Mouse (Mus musculus) heart, postnatal 0 days (tissue): Measurements from ENCODE around the gene Uqcr10. TPM values are rescaled to one million over a fixed set of nuclear protein-coding genes. Genes with fewer than 3 reads are reported as not detected.

Experiments
- ATAC-seq: fragments of 200-750 bp; cut with Nextera tagmentation; 2 replicates; pipeline ENCODE4 v1.8.0; 2017; ENCODE audit warnings: low read depth, moderate number of reproducible peaks, moderate library complexity; ENCODE audit not compliant: insufficient read depth
- DNase-seq: peaks from one replicate; pipeline ENCODE4 v3.0.0-alpha.2; 2016; ENCODE audit warnings: low spot score
- H3K27ac ChIP-seq: fragments of 300-500 bp; sonication (generic); 2 replicates; pipeline ENCODE4 v1.5.1; 2014; ENCODE audit warnings: low read depth, mild to moderate bottlenecking
- H3K27me3 ChIP-seq: fragments of 300-500 bp; sonication (generic); 2 replicates; pipeline ENCODE4 v1.6.1; 2014; ENCODE audit warnings: low read length, mixed read lengths; ENCODE audit not compliant: control insufficient read depth, insufficient read depth
- H3K36me3 ChIP-seq: fragments of 300-500 bp; sonication (generic); replicated peaks from 2 replicates; pipeline ENCODE4 v1.6.1; 2014; ENCODE audit warnings: low read length, mixed read lengths; ENCODE audit not compliant: control insufficient read depth, insufficient read depth
- H3K4me1 ChIP-seq: fragments of 300-500 bp; sonication (generic); 2 replicates; pipeline ENCODE4 v1.6.1; 2014; ENCODE audit warnings: antibody characterized with exemption; ENCODE audit not compliant: control insufficient read depth, insufficient read depth
- H3K4me2 ChIP-seq: fragments of 300-500 bp; sonication (generic); 2 replicates; pipeline ENCODE4 v1.6.1; 2014; ENCODE audit warnings: low read depth, mild to moderate bottlenecking, low read length, moderate library complexity
- H3K4me3 ChIP-seq: fragments of 300-500 bp; sonication (generic); 2 replicates; pipeline ENCODE4 v1.5.1; 2014; ENCODE audit warnings: low read depth, low read length
- H3K9ac ChIP-seq: fragments of 300-500 bp; sonication (generic); replicated peaks from 2 replicates; pipeline ENCODE4 v1.6.1; 2014; ENCODE audit warnings: low read depth, low read length, mixed read lengths
- H3K9me3 ChIP-seq: fragments of 300-500 bp; sonication (generic); replicated peaks from 2 replicates; pipeline ENCODE4 v1.6.1; 2016; ENCODE audit warnings: low read length; ENCODE audit not compliant: control insufficient read depth
- CTCF ChIP-seq: IDR thresholded peaks from 2 replicates; pipeline ENCODE4 v1.5.1; 2016; ENCODE audit warnings: antibody characterized with exemption, control low read depth, low read depth
- EP300 ChIP-seq: IDR thresholded peaks from 2 replicates; pipeline ENCODE4 v1.6.1; 2016; ENCODE audit warnings: antibody characterized with exemption, low read depth
- WGBS: fragments of 180-500 bp; shearing (Covaris S2); extraction: QIAGEN DNeasy Blood & Tissue Kit; methylation state at CpG from one replicate; pipeline ENCODE4 v1.1.7; 2014; 5-methylcytosine and 5-hydroxymethylcytosine counted together
- polyA plus RNA-seq: library from polyadenylated mRNA; unstranded; fragments of >200 nt; fragmentation: Nextera tagmentation; extraction: Ambion mirVana; gene quantifications from 2 replicates; pipeline ENCODE4 v1.2.1, GENCODE M21; 2015
- total RNA-seq: library from RNA; depleted of rRNA; stranded (reverse); fragments of >200 nt; gene quantifications from 2 replicates; pipeline ENCODE4 v1.2.3, GENCODE M21; 2014; ENCODE audit warnings: low replicate concordance

Gene Uqcr10
- total and polyA plus RNA-seq, 2 experiments from 2014 or later: 837 to 3,434 TPM

DNA sequence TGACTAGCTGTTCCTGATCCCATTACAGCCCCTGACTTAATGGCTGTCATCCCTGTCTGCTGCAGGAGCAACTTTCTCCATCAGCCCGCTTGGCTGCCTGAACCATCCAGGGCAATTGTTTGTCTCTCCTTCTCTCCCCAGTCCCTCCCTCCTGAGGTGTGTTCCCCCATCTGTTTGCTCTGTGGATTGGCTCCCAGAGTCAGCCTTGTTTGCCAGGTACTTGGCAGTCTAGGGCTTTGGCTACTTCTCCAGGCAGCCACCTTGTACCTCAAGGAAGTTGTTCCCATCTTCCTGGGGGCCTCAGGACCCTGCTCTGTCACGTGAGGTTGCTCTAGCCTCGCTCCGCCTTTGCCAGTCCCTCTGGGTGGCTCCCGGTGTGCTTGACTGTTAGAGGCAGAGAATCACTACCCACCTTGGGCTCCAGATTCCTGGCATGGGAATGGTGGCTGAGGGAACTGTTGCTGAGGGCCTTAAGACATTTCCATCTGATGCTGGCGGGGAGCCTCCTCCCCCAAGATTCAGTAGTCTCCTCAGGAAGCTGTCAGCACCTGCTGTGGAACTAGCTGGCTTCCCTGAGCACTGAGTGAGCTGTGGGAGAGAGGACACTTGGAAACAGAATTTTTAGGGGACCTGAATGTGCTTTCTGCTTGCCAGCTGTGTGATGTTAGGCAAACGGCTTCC lies 16.9 kb upstream of the Uqcr10 start:
- WGBS: 65% methylated on average over 7 of the region's 7 CpGs
- ATAC-seq (no peak), DNase-seq (no peak)
- Histone ChIP-seq H3K27me3 (no peaks in the 10 kb centered on the region), H3K27ac (no peak overlapping the region), H3K4me1 (peaks cover 8% of the 10 kb centered on the region; the same call in 1 of the 2 replicates), H3K9me3 (no peaks in the 10 kb centered on the region), H3K36me3 (peaks cover 36% of the 10 kb centered on the region), H3K4me2 (no peak overlapping the region), H3K9ac (no peak overlapping the region), H3K4me3 (no peak overlapping the region)
- TF ChIP-seq CTCF: no peak
- TF ChIP-seq EP300: no peak

DNA sequence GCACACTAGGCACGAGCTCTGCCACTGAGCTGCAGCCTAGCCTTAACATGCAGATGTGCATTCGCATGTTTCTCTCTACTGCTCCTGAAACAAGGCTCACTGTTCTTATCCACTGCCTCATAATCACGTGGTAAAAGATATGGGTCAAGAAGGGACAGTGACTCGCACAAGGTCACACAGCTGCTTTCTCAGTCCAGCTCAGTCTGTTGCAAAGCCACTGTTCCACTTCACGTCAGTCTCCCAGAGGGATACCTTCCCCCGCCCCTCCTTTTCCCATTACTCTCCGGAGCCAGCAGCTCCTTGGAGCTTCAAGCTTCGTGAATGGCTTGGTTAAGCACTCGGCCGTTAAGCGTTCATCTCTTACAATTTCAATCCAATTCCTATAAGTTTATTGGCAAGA lies 16.3 kb upstream of the Uqcr10 start:
- H3K4me1 ChIP-seq: peaks cover 8% of the 10 kb centered on the region; the same call in 1 of the 2 replicates
- ATAC-seq: no peak
- H3K9me3 ChIP-seq: no peaks in the 10 kb centered on the region
- H3K9ac ChIP-seq: no peak overlapping the region
- WGBS: 74% methylated on average over 11 of the region's 11 CpGs
- H3K27me3 ChIP-seq: no peaks in the 10 kb centered on the region
- H3K4me2 ChIP-seq: no peak overlapping the region
- no peak for TF ChIP-seq CTCF
- no peak for TF ChIP-seq EP300
- H3K4me3 ChIP-seq: no peak overlapping the region
- peaks cover 32% of the 10 kb centered on the region for H3K36me3 ChIP-seq
- DNase-seq: no peak
- no peak overlapping the region for H3K27ac ChIP-seq

DNA sequence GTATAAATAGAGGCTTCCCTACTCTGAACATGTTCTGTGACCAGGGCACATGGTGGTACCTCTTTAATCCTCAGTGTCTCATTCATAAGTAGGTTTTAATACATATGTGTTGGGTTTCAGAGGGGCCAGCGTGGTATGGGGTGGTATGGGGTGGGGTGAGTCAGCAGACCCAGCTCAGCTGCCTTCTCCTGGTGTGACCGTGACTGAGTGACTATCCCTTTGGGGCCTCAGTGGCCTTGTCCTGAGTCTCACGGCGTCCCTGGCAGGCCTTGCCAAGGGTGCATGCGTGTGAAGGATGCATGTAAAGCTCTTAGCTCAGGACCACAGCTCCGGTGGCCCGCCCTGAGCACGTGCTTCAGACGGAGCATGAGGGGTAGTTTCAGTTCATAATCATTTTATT lies 15.8 kb upstream of the Uqcr10 start:
- H3K4me3 ChIP-seq: no peak overlapping the region
- DNase-seq: no peak
- no peak overlapping the region for H3K4me2 ChIP-seq
- ATAC-seq: no peak
- H3K36me3 ChIP-seq: peaks cover 28% of the 10 kb centered on the region
- H3K9ac ChIP-seq: no peak overlapping the region
- H3K4me1 ChIP-seq: peaks cover 8% of the 10 kb centered on the region; the same call in 1 of the 2 replicates
- no peak for TF ChIP-seq EP300
- TF ChIP-seq CTCF: no peak
- no peak overlapping the region for H3K27ac ChIP-seq
- 93% methylated on average over 9 of the region's 9 CpGs for WGBS
- no peaks in the 10 kb centered on the region for H3K27me3 ChIP-seq
- no peaks in the 10 kb centered on the region for H3K9me3 ChIP-seq

DNA sequence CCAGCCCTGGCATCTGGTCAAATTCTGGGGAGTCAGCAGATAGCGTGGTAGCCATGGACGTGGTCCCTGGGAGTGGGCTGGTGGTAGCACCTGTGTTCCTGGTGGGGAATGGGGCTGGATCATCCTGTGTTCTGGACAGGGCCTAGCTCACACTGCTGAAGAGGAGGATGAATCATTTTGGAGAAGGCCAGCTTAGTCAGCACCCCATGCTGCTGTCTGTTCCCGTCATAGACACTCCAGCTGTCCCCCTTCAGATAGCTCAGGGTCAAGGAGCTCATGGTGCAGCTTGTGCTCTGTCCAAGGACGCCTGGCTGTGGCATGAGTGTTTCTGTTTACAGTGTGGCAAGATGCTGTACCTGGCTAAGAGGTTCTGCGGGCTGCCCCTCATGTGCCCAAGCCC lies 14.4 kb upstream of the Uqcr10 start:
- Histone ChIP-seq H3K9me3 (no peaks in the 10 kb centered on the region), H3K27ac (no peak overlapping the region), H3K27me3 (no peaks in the 10 kb centered on the region), H3K4me2 (no peak overlapping the region), H3K4me1 (peaks cover 8% of the 10 kb centered on the region; the same call in 1 of the 2 replicates), H3K4me3 (no peak overlapping the region), H3K36me3 (peaks cover 15% of the 10 kb centered on the region), H3K9ac (no peak overlapping the region)
- WGBS: 48% methylated on average over 5 of the region's 5 CpGs
- ATAC-seq (peak; percentile 14; the same call in 1 of the 2 replicates), DNase-seq (no peak)
- TF ChIP-seq EP300 (no peak), CTCF (no peak)

DNA sequence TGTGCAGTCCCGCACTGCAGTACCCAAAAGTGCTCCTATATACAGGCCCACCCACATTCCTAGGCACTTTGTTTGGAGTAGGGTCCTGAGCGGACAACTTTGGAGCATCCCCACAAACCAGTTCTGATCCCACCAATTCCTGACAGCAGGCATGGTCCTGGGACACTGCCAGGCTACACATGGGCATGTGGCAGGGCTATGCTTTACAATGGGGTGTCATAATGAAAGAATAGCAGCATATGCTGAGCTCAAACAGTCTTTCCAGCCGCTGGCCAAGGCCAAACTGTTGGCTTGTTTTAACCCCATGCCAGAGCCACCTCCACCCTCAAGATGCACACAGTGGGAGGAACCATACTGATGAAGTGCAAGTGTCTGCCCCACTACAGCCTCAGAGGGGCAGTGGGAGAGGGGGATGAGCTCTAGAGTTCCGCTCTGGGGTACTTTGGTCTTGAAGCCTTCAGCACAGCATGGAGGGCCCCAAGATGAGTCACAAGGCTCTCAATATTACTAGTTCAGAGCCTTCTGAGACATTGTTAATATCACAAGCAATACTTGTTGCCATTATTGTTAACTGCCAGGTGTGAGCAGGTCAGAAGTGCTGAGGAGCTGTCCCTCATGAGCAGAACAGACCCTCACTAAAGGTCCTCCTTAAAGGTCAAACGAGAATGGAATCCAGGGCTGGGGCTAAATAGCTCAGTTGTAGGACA lies 12.5 kb upstream of the Uqcr10 start:
- no peak overlapping the region for H3K4me3 ChIP-seq
- no peaks in the 10 kb centered on the region for H3K27me3 ChIP-seq
- H3K4me1 ChIP-seq: peaks cover 8% of the 10 kb centered on the region; the same call in 1 of the 2 replicates
- H3K9me3 ChIP-seq: no peaks in the 10 kb centered on the region
- ATAC-seq: no peak
- 92% methylated on average over 5 of the region's 5 CpGs for WGBS
- H3K36me3 ChIP-seq: no peaks in the 10 kb centered on the region
- no peak for TF ChIP-seq EP300
- no peak for TF ChIP-seq CTCF
- H3K27ac ChIP-seq: no peak overlapping the region
- no peak overlapping the region for H3K4me2 ChIP-seq
- no peak for DNase-seq
- H3K9ac ChIP-seq: no peak overlapping the region

DNA sequence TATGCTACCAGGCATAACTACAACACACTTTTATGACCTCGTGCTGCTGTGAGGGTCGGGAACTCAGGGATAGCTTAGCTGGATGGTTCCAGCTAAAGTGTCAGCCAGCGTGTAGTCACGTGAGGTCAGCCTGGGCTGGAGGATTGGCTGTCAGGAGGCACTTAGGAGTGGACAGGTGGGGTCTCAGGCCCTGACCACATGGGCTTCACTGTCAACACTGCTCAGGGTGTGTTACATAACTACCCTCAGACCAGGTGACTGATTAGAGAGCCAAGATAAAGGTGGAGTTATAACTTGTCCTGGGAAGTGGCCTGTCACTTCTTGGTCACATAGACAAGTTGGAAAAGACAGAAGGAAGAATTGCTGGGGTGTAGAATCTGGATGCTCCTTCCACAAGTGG lies 11.5 kb upstream of the Uqcr10 start:
- Histone ChIP-seq H3K4me3 (no peak overlapping the region), H3K27ac (no peak overlapping the region), H3K9ac (no peak overlapping the region), H3K27me3 (no peaks in the 10 kb centered on the region), H3K9me3 (no peaks in the 10 kb centered on the region), H3K4me2 (no peak overlapping the region), H3K4me1 (peaks cover 8% of the 10 kb centered on the region; the same call in 1 of the 2 replicates), H3K36me3 (no peaks in the 10 kb centered on the region)
- TF ChIP-seq EP300 (no peak), CTCF (no peak)
- ATAC-seq: no peak
- 65% methylated on average over 4 of the region's 4 CpGs for WGBS
- no peak for DNase-seq
